Mouse (Mus musculus): ENCODE results near the gene Ctps2.

The Ctps2 gene

GRCm38 (mm10) chrX:162986876-162987495 lies 85.9 kb downstream of the Ctps2 start:
- no peak for DNase-seq

GRCm38 (mm10) chrX:162991396-162991795 lies 90.4 kb downstream of the Ctps2 start:
- DNase-seq: no peak

GRCm38 (mm10) chrX:162992121-162992520 lies 91.1 kb downstream of the Ctps2 start:
- no peak for DNase-seq

GRCm38 (mm10) chrX:163027864-163028263 lies 126.8 kb downstream of the Ctps2 start:
- DNase-seq: no peak

GRCm38 (mm10) chrX:163038767-163039166 lies 137.7 kb downstream of the Ctps2 start:
- DNase-seq: no peak

- DNase-seq: no peak
Measured at GRCm38 (mm10) chrX:163042771-163043170, 141.7 kb downstream of the Ctps2 start.

GRCm38 (mm10) chrX:163063936-163064335 lies 162.9 kb downstream of the Ctps2 start:
- DNase-seq: no peak

Measured in kidney, adult 11 months (tissue).